Mouse (Mus musculus) embryonic facial prominence, embryonic 12.5 days (tissue): ENCODE data around the gene Irf2bp2. TPM values are rescaled to one million over a fixed set of nuclear protein-coding genes. Genes with fewer than 3 reads are reported as not detected.

Experiments used
- ATAC-seq: fragments of 200-750 bp; cut with Nextera tagmentation; 2 replicates; pipeline ENCODE4 v1.8.0; 2017; ENCODE audit not compliant: insufficient number of reproducible peaks, insufficient read depth, low FRiP score, low TSS enrichment
- H3K27ac ChIP-seq: fragments of 300-500 bp; sonication (generic); 2 replicates; pipeline ENCODE4 v1.5.1; 2016; ENCODE audit warnings: mild to moderate bottlenecking
- H3K27me3 ChIP-seq: fragments of 300-500 bp; sonication (generic); 2 replicates; pipeline ENCODE4 v1.6.1; 2016; ENCODE audit warnings: mild to moderate bottlenecking, moderate library complexity
- H3K36me3 ChIP-seq: fragments of 300-500 bp; sonication (generic); 2 replicates; pipeline ENCODE4 v1.6.1; 2016; ENCODE audit warnings: mild to moderate bottlenecking
- H3K4me1 ChIP-seq: fragments of 300-500 bp; sonication (generic); 2 replicates; pipeline ENCODE4 v1.6.1; 2016
- H3K4me2 ChIP-seq: fragments of 300-500 bp; sonication (generic); replicated peaks from 2 replicates; pipeline ENCODE4 v1.6.1; 2016; ENCODE audit warnings: mild to moderate bottlenecking, moderate library complexity
- H3K4me3 ChIP-seq: fragments of 300-500 bp; sonication (generic); 2 replicates; pipeline ENCODE4 v1.5.1; 2016; ENCODE audit warnings: mild to moderate bottlenecking
- H3K9ac ChIP-seq: fragments of 300-500 bp; sonication (generic); 2 replicates; pipeline ENCODE4 v1.6.1; 2016; ENCODE audit warnings: mild to moderate bottlenecking, moderate library complexity
- H3K9me3 ChIP-seq: fragments of 300-500 bp; sonication (generic); 2 replicates; pipeline ENCODE4 v1.6.1; 2016; ENCODE audit warnings: mild to moderate bottlenecking, moderate library complexity
- WGBS: fragments of 180-500 bp; shearing (Covaris S2); methylation state at CpG from one replicate; pipeline ENCODE4 v1.1.7; 2016; 5-methylcytosine and 5-hydroxymethylcytosine counted together
- polyA plus RNA-seq: library from polyadenylated mRNA; unstranded; fragments of >200 nt; fragmentation: Nextera tagmentation; extraction: Ambion mirVana; gene quantifications from 2 replicates; pipeline ENCODE4 v1.2.1, GENCODE M21; 2016

Irf2bp2 gene
- polyA plus RNA-seq, 1 experiment from 2014 or later = 12.0 TPM

- Histone ChIP-seq H3K9me3 (no peaks in the 10 kb centered on the region), H3K4me2 (no peak overlapping the region), H3K9ac (no peak overlapping the region), H3K27ac (no peak overlapping the region), H3K4me3 (no peak overlapping the region), H3K4me1 (peaks cover 27% of the 10 kb centered on the region), H3K36me3 (no peaks in the 10 kb centered on the region), H3K27me3 (no peaks in the 10 kb centered on the region)
- no peak for ATAC-seq
- WGBS = 76% methylated on average over 9 of the region's 9 CpGs
Measured at GRCm38 (mm10) chr8:126564551-126565154, 29.1 kb downstream of the Irf2bp2 start.

- no peak for ATAC-seq
- Histone ChIP-seq H3K9me3 (no peaks in the 10 kb centered on the region), H3K9ac (no peak overlapping the region), H3K4me2 (no peak overlapping the region), H3K27ac (no peak overlapping the region), H3K36me3 (no peaks in the 10 kb centered on the region), H3K4me3 (no peak overlapping the region), H3K4me1 (peaks cover 12% of the 10 kb centered on the region), H3K27me3 (no peaks in the 10 kb centered on the region)
- WGBS = 97% methylated on average over 4 of the region's 4 CpGs
Measured at GRCm38 (mm10) chr8:126561316-126561841, 32.4 kb downstream of the Irf2bp2 start.

- Histone ChIP-seq H3K4me3 (no peak overlapping the region), H3K4me1 (0 out of 2 replicates have a peak, but pooled peaks cover 4% of the 10 kb centered on the region), H3K27ac (no peak overlapping the region), H3K27me3 (no peaks in the 10 kb centered on the region), H3K4me2 (no peak overlapping the region), H3K9me3 (no peaks in the 10 kb centered on the region), H3K9ac (no peak overlapping the region), H3K36me3 (no peaks in the 10 kb centered on the region)
- no peak for ATAC-seq
- 89% methylated on average over 13 of the region's 13 CpGs for WGBS
Measured at GRCm38 (mm10) chr8:126558400-126558953, 35.3 kb downstream of the Irf2bp2 start.

GRCm38 (mm10) chr8:126557403-126557802 lies 36.4 kb downstream of the Irf2bp2 start:
- 21% methylated on average over 9 of the region's 9 CpGs for WGBS

GRCm38 (mm10) chr8:126556691-126557090 lies 37.1 kb downstream of the Irf2bp2 start:
- no peak overlapping the region for H3K4me3 ChIP-seq
- no peak overlapping the region for H3K9ac ChIP-seq
- H3K4me2 ChIP-seq = no peak overlapping the region
- H3K27ac ChIP-seq = no peak overlapping the region
- H3K36me3 ChIP-seq = no peaks in the 10 kb centered on the region
- H3K4me1 ChIP-seq = 0 out of 2 replicates have a peak, but pooled peaks cover 4% of the 10 kb centered on the region
- 89% methylated on average over 5 of the region's 5 CpGs for WGBS
- ATAC-seq = no peak
- no peaks in the 10 kb centered on the region for H3K27me3 ChIP-seq
- no peaks in the 10 kb centered on the region for H3K9me3 ChIP-seq

More at GRCm38 (mm10) chr8:126557403-126557802, 36.4 kb downstream of the Irf2bp2 start:
- Histone ChIP-seq H3K4me3 (no peak overlapping the region), H3K4me2 (no peak overlapping the region), H3K27ac (no peak overlapping the region), H3K9ac (no peak overlapping the region), H3K36me3 (no peaks in the 10 kb centered on the region), H3K27me3 (no peaks in the 10 kb centered on the region), H3K4me1 (0 out of 2 replicates have a peak, but pooled peaks cover 4% of the 10 kb centered on the region), H3K9me3 (no peaks in the 10 kb centered on the region)
- no peak for ATAC-seq

- 0 out of 2 replicates have a peak, but pooled peaks cover 4% of the 10 kb centered on the region for H3K4me1 ChIP-seq
- H3K4me2 ChIP-seq = no peak overlapping the region
- no peak overlapping the region for H3K4me3 ChIP-seq
- no peak overlapping the region for H3K9ac ChIP-seq
- no peak for ATAC-seq
- H3K9me3 ChIP-seq = no peaks in the 10 kb centered on the region
- H3K36me3 ChIP-seq = no peaks in the 10 kb centered on the region
- no peaks in the 10 kb centered on the region for H3K27me3 ChIP-seq
- H3K27ac ChIP-seq = no peak overlapping the region
- 91% methylated on average over 4 of the region's 4 CpGs for WGBS
Measured at GRCm38 (mm10) chr8:126554741-126555140, 39.0 kb downstream of the Irf2bp2 start.

- Histone ChIP-seq H3K27ac (no peak overlapping the region), H3K27me3 (no peaks in the 10 kb centered on the region), H3K4me3 (no peak overlapping the region), H3K9me3 (no peaks in the 10 kb centered on the region), H3K4me2 (no peak overlapping the region), H3K4me1 (no peaks in the 10 kb centered on the region), H3K36me3 (no peaks in the 10 kb centered on the region), H3K9ac (no peak overlapping the region)
- WGBS = 73% methylated on average over 4 of the region's 4 CpGs
- ATAC-seq = no peak
Measured at GRCm38 (mm10) chr8:126551871-126552270, 41.9 kb downstream of the Irf2bp2 start.

GRCm38 (mm10) chr8:126550944-126551357 lies 42.8 kb downstream of the Irf2bp2 start:
- H3K9ac ChIP-seq = no peak overlapping the region
- H3K27me3 ChIP-seq = no peaks in the 10 kb centered on the region
- no peak overlapping the region for H3K4me3 ChIP-seq
- no peaks in the 10 kb centered on the region for H3K9me3 ChIP-seq
- H3K4me2 ChIP-seq = no peak overlapping the region
- no peaks in the 10 kb centered on the region for H3K4me1 ChIP-seq
- H3K36me3 ChIP-seq = no peaks in the 10 kb centered on the region
- ATAC-seq = no peak
- 81% methylated on average over 5 of the region's 5 CpGs for WGBS
- H3K27ac ChIP-seq = no peak overlapping the region

GRCm38 (mm10) chr8:126547841-126548240 lies 45.9 kb downstream of the Irf2bp2 start:
- H3K27me3 ChIP-seq = no peaks in the 10 kb centered on the region
- H3K36me3 ChIP-seq = no peaks in the 10 kb centered on the region
- no peaks in the 10 kb centered on the region for H3K4me1 ChIP-seq
- no peaks in the 10 kb centered on the region for H3K9me3 ChIP-seq
- no peak overlapping the region for H3K27ac ChIP-seq
- no peak overlapping the region for H3K4me3 ChIP-seq
- no peak overlapping the region for H3K4me2 ChIP-seq
- 65% methylated on average over 3 of the region's 3 CpGs for WGBS
- no peak for ATAC-seq
- H3K9ac ChIP-seq = no peak overlapping the region

GRCm38 (mm10) chr8:126547361-126547760 lies 46.4 kb downstream of the Irf2bp2 start:
- Histone ChIP-seq H3K9ac (no peak overlapping the region), H3K27me3 (no peaks in the 10 kb centered on the region), H3K36me3 (no peaks in the 10 kb centered on the region), H3K4me1 (no peaks in the 10 kb centered on the region), H3K27ac (no peak overlapping the region), H3K4me2 (no peak overlapping the region), H3K9me3 (no peaks in the 10 kb centered on the region), H3K4me3 (no peak overlapping the region)
- no peak for ATAC-seq
- 91% methylated on average over 4 of the region's 4 CpGs for WGBS

- no peak overlapping the region for H3K27ac ChIP-seq
- H3K9ac ChIP-seq = no peak overlapping the region
- no peak overlapping the region for H3K4me3 ChIP-seq
- no peak for ATAC-seq
- H3K4me2 ChIP-seq = no peak overlapping the region
- WGBS = 70% methylated on average over 1 of the region's 1 CpGs
- no peaks in the 10 kb centered on the region for H3K27me3 ChIP-seq
- no peaks in the 10 kb centered on the region for H3K9me3 ChIP-seq
- no peaks in the 10 kb centered on the region for H3K36me3 ChIP-seq
- H3K4me1 ChIP-seq = no peaks in the 10 kb centered on the region
Measured at GRCm38 (mm10) chr8:126546480-126546879, 47.3 kb downstream of the Irf2bp2 start.

GRCm38 (mm10) chr8:126543407-126543806 lies 50.4 kb downstream of the Irf2bp2 start:
- Histone ChIP-seq H3K4me3 (no peak overlapping the region), H3K27ac (no peak overlapping the region), H3K9me3 (no peaks in the 10 kb centered on the region), H3K9ac (no peak overlapping the region), H3K27me3 (no peaks in the 10 kb centered on the region), H3K4me2 (no peak overlapping the region), H3K36me3 (no peaks in the 10 kb centered on the region), H3K4me1 (peaks cover 16% of the 10 kb centered on the region)
- no peak for ATAC-seq
- 82% methylated on average over 8 of the region's 8 CpGs for WGBS
